Mouse (Mus musculus): ENCODE data around the gene Lrrc26.

DNA sequence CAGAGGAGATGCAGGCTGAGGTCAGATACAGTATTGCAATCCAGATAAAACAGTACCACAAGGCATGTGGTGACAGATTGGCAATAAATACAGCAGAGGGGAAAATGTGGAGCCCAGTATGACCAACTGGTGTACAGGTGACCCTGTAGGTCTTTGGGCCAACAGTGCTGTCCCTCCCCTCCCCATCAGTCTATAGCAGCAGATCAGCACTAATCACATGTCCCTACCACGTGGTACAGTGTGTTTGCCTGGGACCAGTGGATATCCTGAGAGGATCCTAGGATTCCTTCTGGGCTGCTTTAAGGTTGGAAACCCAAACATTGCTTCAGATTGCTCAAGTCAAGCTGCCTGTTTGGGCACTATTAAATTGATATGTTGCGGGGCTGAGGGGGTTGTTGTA is 43.9 kb downstream of the Lrrc26 start:
- TF ChIP-seq CTCF (IDR thresholded peaks at IDR 0.05; ENCODE audit: low read depth) (no peak), EP300 (optimal IDR thresholded peaks at IDR 0.05) (no peak)
